Mouse (Mus musculus) adrenal gland, adult 8-10 months (tissue): Measurements from ENCODE around the gene Atp12a. TPM values are rescaled to one million over a fixed set of nuclear protein-coding genes. Genes with fewer than 3 reads are reported as not detected.
A peak's percentile ranks its signal among the peaks of the same experiment; 100 is the strongest.

Source experiments
- DNase-seq: peaks from one replicate; pipeline ENCODE4 v3.0.0; 2022
- total RNA-seq, 4 experiments: library from RNA; stranded (reverse); gene quantifications; 2 replicates each; pipeline ENCODE4 v1.2.4; 2022

The Atp12a gene
- total RNA-seq, 4 experiments from 2014 or later: 0.10 to 1.0 TPM; not detected in 2

- DNase-seq: no peak
Observed at GRCm38 (mm10) chr14:56382366-56382765, 17.5 kb downstream of the Atp12a start.

GRCm38 (mm10) chr14:56390247-56390646 is 25.4 kb downstream of the Atp12a start:
- no peak for DNase-seq

GRCm38 (mm10) chr14:56393704-56394312 is 28.9 kb downstream of the Atp12a start:
- no peak for DNase-seq

- peak; percentile 10 for DNase-seq
Observed at GRCm38 (mm10) chr14:56398001-56398400, 33.1 kb downstream of the Atp12a start.

- no peak for DNase-seq
Observed at GRCm38 (mm10) chr14:56402311-56403071, 37.6 kb downstream of the Atp12a start, which contains the start of gene Rnf17. Gene Rnf17, plus strand, starts transcription at chr14:56402581.

DNA sequence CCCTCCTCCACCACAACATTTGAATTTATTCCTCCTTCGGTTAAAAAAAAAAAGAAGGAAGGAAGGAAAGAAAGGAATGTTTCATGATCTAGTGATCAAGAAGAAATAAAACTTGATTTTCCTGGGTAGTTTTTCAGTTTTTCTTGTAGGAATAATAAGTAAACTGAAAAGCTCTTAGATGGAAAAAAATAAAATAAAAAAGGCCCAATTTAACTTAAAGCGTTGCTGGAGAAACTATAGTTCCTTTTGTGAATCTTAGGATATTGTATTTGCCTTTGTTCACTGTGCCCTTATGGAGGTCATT is 38.2 kb downstream of the Atp12a start:
- no peak for DNase-seq

Other genes with a start within 250 kb of the Atp12a start
- gene Gzme, start 244.4 kb upstream of the Atp12a start, total RNA-seq: not detected
- not detected for gene Gzmd, start 232.5 kb upstream of the Atp12a start, total RNA-seq
- not detected for gene Gzmg, start 205.5 kb upstream of the Atp12a start, total RNA-seq
- gene Gzmn, start 190.5 kb upstream of the Atp12a start, total RNA-seq: not detected
- gene Gzmf, start 153.7 kb upstream of the Atp12a start, total RNA-seq: not detected
- gene Gzmc, start 130.4 kb upstream of the Atp12a start, total RNA-seq: not detected
- under 1 TPM; 0.19 to 0.40 (median 0.37) TPM for gene Gzmb, start 102.8 kb upstream of the Atp12a start, total RNA-seq
- gene Rnf17, start 37.5 kb downstream of the Atp12a start, total RNA-seq: 1 to 10 TPM in 2 of 4 experiments, under 1 TPM in 2; 0.59 to 1.9 (median 1.2) TPM
- 10 to 100 TPM in 3 of 4 experiments, 1 to 10 TPM in 1; 8.0 to 14.9 (median 11.5) TPM for gene Cenpj, start 210.4 kb downstream of the Atp12a start, total RNA-seq
- gene Parp4, start 210.6 kb downstream of the Atp12a start, total RNA-seq: 10 to 100 TPM; 44.6 to 51.9 (median 48.5) TPM